Mouse (Mus musculus) splenic B cell, adult 2 months (primary cell): ENCODE data around the gene Ulk1.
"Not testable (repeated sequence)": the region's sequence is repeated elsewhere in the genome, so short reads cannot be mapped to it uniquely, and the experiment has no call there.

Experiments used
- DNase-seq: peaks from one replicate; pipeline ENCODE4 v3.0.0-alpha.2; 2011; ENCODE audit warnings: low read depth, low spot score
- H3K27me3 ChIP-seq: 2 replicates; pipeline ENCODE4 v1.6.1; 2012; ENCODE audit warnings: mild to moderate bottlenecking, low read length, moderate library complexity, mixed read lengths; ENCODE audit not compliant: control insufficient read depth, poor library complexity, insufficient read depth, severe bottlenecking
- H3K36me3 ChIP-seq: 2 replicates; pipeline ENCODE4 v1.6.1; 2012; ENCODE audit warnings: mild to moderate bottlenecking, low read length, moderate library complexity, mixed read lengths; ENCODE audit not compliant: control insufficient read depth, poor library complexity, insufficient read depth, severe bottlenecking

The Ulk1 gene

DNA sequence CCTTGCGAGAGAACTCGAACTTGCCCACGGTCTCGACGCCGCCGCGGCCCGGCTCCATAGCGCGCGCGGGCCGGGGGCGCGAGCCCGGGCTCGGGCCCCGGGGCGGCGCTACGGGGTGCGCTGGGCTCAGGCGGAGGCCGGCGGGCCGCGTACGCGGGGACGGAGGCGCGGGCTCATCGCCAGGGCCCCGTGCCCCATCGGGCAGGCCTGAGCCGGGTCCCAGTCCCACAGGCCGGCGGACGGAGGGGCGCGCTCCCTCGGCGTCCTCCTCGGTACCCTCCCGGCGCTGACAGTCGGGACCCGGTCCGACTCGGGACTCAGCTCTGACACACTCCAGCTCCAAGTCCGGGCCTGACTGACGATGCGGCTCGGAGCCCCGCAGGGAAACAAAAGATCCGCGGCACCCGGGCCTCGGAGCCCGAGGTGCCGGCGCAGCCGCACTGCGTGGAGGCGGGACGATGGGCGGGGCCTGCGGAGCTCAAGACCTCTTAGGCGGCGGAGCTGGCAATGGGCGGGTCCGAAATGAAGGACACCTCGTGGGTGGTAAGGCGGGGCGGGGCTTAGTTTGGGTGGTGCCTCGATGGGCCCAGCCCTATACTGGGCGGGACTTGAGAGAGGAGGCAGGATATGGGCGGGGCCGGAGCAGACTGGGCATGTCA lies at the start of gene Ulk1:
Gene Ulk1 (minus strand): TSS at position 431 of the 659 bp plus-strand sequence.
- peak; percentile 100 for DNase-seq
- Histone ChIP-seq H3K27me3 (no peaks in the 10 kb centered on the region), H3K36me3 (no peaks in the 10 kb centered on the region)

DNA sequence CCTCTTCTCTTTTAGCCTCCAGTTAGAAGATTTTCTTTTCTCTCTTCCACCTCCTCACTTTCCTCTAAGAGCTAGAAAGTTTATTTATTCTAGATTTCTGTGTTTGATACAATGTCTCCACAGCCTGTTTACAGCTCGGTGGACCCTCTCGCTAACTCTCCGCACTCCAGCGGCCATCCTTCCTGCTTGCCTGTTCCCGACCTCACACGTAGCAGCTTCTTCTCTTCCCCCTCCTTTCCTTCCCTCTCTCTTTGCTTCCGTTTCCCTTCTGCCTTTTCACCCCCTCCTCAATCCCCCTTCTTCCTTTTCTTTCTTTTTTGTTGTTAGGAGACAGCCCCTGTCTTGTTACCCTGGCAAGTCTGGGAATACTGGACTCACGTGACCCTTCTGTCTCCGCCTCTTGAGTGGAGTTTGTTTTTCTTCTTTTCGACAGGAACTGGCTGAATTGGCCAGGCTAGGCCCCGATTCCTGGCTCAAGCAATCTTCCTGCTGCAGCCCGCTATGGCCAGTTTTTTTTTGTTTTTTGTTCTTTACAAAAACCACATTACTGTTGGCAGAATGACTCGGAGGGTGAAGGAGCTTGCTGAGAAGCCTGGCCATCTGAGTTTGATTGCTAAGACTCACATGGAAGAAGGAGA lies 49.2 kb upstream of the Ulk1 start:
- H3K27me3 ChIP-seq: no peaks in the 10 kb centered on the region
- no peak for DNase-seq
- H3K36me3 ChIP-seq: no peaks in the 10 kb centered on the region; the same call in 1 of the 2 replicates

DNA sequence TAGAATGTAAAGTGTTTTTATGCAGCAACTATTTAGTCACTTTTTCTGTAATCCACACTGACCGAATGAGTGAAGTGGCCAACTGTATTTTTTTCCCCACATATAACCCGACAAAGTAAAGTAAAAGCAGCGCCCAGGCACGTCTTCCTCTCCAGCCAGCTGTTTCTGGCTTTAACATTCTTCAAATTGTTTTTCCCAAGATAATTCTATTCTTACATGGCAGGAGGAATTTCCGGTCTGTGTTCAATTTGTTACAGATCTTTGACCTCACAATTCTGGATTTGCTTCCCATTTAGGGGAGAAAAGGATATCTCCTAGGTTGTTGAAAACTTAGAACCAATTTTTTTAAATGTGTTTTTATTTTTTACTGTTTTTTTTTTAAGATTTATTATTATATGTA lies 47.2 kb upstream of the Ulk1 start:
- Histone ChIP-seq H3K36me3 (no peaks in the 10 kb centered on the region; the same call in none of the 2 replicates), H3K27me3 (no peaks in the 10 kb centered on the region)
- no peak for DNase-seq

DNA sequence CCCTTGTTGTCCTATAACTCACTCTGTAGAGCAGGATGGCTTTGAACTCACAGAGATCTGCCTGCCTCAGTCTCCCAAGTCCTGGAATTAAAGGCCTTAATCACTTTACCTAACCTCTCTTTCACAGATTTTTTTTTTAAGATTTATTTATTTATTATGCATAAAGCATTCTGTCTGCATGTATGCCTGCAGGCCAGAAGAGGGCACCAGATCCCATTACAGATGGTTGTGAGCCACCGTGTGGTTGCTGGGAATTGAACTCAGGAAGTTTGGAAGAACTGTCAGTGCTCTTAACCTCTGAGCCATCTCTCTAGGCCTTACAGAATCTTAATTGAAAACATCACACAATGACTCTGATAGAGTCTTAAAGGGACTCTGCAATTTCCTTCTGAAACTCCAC lies 43.1 kb upstream of the Ulk1 start:
- DNase-seq: no peak
- peaks cover 5% of the 10 kb centered on the region; the same call in 1 of the 2 replicates for H3K36me3 ChIP-seq
- H3K27me3 ChIP-seq: no peaks in the 10 kb centered on the region

DNA sequence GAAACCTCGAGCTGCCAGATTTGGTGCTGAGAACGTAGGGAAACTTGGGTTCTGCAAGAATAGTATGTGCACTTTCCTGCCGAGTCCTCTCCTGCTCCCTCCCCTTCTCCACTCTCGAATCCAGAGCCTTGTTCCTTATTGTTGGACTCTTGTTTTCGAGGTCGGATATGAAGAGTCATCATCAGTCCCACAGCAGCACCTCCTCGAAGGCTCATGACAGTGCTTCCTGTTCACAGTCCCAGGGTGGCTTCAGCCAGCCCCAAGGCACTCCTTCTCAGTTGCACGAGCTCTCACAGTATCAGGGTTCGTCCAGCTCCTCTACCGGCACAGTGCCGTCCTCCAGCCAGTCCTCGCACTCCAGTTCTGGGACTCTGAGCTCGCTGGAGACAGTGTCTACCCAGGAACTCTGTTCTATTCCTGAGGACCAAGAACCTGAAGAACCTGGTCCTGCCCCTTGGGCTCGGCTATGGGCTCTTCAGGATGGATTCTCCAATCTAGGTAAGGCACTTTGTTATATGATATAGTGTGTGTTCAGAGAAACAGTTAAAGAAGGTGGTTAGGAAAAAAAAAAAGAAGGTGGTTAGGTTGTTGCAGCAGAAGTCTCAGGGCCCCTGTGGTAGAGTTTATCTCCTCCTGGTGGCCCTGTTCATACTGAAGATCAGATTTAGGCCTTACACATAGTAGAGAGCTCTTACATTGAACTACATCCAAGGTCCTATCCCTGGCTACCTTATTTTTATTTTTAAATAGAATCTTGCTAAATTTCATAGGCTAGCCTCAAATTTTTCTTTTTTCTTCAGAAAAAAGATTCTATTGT lies 31.4 kb upstream of the Ulk1 start:
- DNase-seq: peak; percentile 7
- Histone ChIP-seq H3K36me3 (peaks cover 5% of the 10 kb centered on the region), H3K27me3 (no peaks in the 10 kb centered on the region)

DNA sequence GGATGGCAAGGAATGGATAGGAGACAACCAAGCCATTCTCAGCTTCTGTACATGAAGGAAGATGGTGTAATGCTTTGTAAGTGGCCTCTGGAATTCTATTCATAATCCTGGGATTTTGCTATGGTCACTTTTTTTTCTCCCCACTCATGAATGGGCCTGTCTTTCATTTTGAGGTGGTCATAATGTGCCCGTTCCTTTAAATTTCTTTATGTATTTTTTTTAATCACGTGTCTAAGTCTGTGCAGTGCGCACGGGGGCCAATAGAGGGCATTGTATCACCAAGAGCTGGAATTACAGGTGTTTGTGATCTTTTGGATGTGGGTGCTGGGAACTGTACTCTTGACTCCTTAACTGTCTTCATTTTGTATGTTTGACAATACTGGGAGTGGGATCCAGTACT lies 30.6 kb upstream of the Ulk1 start:
- H3K27me3 ChIP-seq: no peaks in the 10 kb centered on the region
- peaks cover 7% of the 10 kb centered on the region for H3K36me3 ChIP-seq
- DNase-seq: peak; percentile 76

DNA sequence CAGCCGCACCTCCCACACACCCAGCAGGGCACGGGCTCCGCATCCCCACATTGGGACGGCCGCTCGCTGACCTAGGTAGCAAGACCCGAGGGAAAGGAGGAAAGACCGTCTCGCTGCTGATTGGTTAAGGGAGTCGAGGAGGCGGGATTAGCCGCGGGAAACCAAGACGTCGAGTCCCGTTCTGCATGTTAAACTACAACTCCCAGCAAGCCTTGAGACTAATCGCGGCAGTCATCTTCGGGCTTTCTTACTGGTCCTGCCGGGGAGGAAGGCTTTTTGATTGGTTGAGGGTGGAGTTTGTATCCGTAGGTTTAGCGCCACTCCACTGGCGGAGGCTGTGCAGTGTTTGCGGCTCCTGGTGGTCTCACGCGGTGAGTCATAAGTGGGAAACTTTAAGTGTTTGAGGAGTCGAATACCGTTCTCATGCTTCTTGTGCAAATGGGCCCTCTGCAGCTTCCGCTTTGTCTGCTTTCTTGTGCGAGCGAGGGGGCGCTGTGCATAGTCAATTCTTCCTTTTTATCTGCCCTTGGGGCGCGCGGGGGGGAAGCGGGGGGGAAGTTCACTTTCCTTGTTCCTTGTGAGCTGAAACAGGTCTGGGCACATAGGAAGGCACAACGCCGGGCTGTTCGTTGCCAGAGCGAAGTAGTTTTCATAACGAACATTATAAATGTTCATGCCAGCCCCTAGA lies 29.9 kb upstream of the Ulk1 start, which contains the start of the genes Hscb and Chek2:
Gene Hscb (minus strand): TSS at position 100 of the 688 bp plus-strand sequence.
Gene Chek2 (plus strand): TSS at position 302 of the 688 bp plus-strand sequence.
- no peaks in the 10 kb centered on the region for H3K27me3 ChIP-seq
- peak; percentile 97 for DNase-seq
- 0 out of 2 replicates have a peak, but pooled peaks cover 2% of the 10 kb centered on the region for H3K36me3 ChIP-seq

DNA sequence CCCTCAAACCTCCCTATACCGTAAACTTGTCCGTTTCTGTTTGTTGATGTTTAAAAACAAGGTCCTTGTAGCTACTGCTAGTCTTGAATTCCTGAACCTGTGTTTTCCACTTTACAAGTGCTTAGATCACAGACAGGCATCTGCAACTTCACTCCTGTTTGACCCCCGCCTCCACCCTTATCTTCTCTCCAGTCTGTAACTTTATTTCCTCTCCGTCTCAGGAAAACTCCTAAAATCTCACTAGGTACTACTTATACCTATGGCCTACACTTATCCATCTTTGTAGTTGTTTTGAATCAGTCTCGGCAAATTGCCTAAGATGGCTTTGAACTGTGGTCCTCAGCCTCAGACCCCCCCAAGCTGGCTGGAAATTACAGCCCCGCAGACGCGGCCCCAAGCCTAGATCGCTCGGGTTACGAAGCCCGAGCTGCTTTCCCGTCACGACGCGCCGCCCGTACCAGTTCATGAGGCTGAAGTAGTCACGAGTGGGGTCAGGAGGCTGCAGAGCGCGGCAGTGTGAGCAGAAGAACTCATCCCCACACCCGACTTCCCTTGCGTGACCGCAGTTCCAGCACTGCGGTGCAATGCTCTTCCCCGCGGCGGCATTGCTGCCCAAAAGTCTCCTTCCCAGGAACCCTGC lies 29.3 kb upstream of the Ulk1 start:
- no peak for DNase-seq
- Histone ChIP-seq H3K36me3 (0 out of 2 replicates have a peak, but pooled peaks cover 2% of the 10 kb centered on the region), H3K27me3 (no peaks in the 10 kb centered on the region)

DNA sequence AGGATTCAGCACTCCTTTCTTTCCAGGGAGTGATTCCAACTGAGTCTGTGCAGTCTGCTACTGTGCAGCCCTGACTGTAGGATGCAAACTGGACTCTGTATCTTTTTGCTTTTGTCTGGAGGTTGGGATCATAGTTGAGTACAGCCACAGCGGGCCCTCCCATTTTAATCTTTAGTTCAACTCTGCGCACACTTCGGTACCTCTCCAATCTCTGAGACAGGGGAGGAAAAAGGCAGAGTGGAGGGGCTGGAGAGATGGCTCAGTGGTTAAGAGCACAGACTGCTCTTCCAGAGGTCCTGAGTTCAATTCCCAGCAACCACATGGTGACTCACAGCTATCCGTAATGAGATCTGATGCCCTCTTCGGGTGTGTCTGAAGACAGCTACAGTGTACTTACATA lies 28.1 kb upstream of the Ulk1 start:
- DNase-seq, H3K27me3 ChIP-seq: not testable (repeated sequence)

DNA sequence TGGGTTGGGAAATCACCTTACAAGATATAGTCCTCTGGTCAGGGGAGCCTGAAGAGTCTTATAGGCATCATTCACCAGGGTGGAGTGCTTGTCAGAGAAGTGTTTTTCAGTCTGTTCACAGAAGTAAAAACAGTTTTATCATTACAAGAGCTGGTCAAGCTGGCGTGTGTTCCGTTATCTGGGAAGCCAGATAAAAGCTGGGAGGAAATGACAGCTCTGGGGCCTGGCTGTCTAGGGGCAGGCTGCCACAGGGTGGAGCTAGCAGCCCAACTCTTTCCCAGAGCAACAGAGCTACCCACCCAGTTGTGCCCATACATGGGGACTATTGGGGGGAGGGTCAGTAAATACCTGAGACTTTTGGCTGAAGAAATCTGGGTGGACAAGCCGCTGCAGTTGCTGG lies 26.1 kb upstream of the Ulk1 start:
- peaks cover 9% of the 10 kb centered on the region for H3K36me3 ChIP-seq
- no peak for DNase-seq
- H3K27me3 ChIP-seq: no peaks in the 10 kb centered on the region

More for the DNA sequence above, 28.1 kb upstream of the Ulk1 start:
- H3K36me3 ChIP-seq: not testable (repeated sequence)

DNA sequence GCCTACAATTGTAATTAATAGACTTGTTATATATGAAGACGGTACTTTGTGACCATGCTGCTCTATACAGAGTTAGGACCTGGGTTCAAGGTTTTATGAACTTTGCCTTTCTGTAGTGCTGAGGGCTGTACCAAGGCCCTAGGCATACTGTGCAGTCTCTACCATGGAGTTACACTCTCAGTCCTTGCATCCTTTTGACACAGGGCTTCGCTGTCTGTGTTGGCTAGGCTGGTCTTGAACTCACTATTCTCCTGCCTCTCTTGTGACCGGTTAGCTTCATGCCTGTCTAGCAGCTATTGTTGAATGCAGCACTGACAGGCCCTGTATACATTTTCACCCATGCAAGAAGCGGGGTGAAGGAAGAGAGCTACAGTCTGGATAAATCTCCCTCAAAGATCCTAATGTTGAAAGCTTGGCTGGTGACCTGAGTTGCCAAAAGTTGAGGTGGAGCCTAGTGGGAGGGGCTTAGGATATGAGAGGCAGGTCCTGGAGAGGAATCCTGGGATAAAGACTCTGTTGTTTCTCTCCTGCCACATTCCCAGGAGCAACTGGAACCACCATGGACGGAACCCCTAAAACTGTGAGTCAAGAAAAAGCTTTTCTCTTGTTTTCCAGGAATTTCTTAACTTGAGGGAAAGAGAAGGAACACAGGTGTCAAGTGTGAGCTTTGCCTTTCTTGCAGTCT lies 21.3 kb upstream of the Ulk1 start:
- H3K27me3 ChIP-seq: no peaks in the 10 kb centered on the region
- DNase-seq: no peak
- H3K36me3 ChIP-seq: peaks cover 9% of the 10 kb centered on the region

DNA sequence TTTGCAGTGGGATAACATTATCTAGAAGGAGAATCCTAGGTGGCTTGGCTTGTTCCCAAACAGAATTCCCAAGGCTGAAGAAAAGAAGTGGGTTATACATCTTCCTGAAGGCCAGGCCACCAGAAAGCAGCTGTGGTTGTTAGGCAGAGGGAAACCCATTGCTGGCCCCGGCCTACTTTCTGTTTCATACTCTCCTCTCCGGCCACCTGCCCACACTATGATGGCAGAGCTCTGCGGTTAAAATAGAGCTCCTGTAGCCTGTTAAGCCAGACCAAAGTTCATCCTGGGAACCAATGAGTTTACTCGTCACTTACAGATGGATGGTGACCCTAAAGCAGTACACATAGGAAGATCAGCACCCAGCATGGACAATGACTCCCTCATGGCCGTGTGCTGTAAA lies 17.7 kb upstream of the Ulk1 start:
- DNase-seq: no peak
- Histone ChIP-seq H3K36me3 (peaks cover 4% of the 10 kb centered on the region; the same call in 1 of the 2 replicates), H3K27me3 (no peaks in the 10 kb centered on the region)

DNA sequence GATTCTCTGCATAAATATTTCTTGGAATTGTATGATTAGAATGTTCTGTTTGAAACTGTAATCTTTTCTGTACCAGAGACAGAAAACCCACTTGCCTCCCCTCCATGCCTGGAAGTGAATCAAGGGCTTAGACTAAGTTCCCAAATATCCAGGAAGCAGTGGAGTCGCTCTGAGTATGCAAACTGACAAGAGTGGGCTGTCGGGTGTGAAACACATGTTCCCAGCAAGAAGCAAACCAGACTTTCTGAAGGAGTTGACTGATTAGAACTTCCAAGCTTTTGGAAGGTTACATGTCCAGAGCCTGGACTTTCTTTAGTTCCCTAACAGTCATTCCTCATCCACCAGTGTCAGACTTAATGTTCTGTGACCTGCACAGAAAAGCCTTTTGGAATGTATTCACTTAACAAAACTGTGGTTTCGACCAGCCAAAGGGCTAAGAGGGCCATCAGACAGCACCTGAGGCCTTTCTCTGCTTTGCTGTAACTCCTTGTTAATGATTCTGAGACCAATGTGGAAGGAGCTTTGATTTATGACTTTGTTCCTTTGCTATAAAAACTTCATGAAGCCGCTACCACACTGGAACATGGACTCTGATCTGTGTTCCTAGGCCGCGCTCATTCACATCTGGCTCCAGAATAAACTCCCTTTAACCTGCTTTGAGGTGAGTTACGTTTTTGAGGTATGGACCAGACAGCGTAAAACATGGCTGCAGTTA lies 17.0 kb upstream of the Ulk1 start:
- no peaks in the 10 kb centered on the region for H3K27me3 ChIP-seq
- no peaks in the 10 kb centered on the region for H3K36me3 ChIP-seq
- no peak for DNase-seq
